Mouse (Mus musculus) B cell, adult 2 months (primary cell): Measurements from ENCODE around the gene Clec4a4.
"Not testable (repeated sequence)": the region's sequence is repeated elsewhere in the genome, so short reads cannot be mapped to it uniquely, and the experiment has no call there.

Experiments
- DNase-seq, 2 experiments: peaks; one replicate each; pipeline ENCODE4 v3.0.0; 2022

Gene Clec4a4

GRCm38 (mm10) chr6:122989876-122990437, at the start of gene Clec4a4:
Gene Clec4a4, plus strand, starts transcription at chr6:122990367.
- no peak for DNase-seq

- DNase-seq = no peak
Observed at GRCm38 (mm10) chr6:122946760-122947159, 43.4 kb upstream of the Clec4a4 start.

- DNase-seq = peak; percentile 62 to 66
Observed at GRCm38 (mm10) chr6:122952401-122952800, 37.8 kb upstream of the Clec4a4 start, which contains the start of gene Clec4a3. Gene Clec4a3, plus strand, starts transcription at chr6:122952515.

GRCm38 (mm10) chr6:122964562-122964961, 25.6 kb upstream of the Clec4a4 start:
- no peak for DNase-seq

GRCm38 (mm10) chr6:122969048-122969447, 21.1 kb upstream of the Clec4a4 start:
- no peak for DNase-seq

- DNase-seq = not testable (repeated sequence)
Observed at GRCm38 (mm10) chr6:123004696-123005095, 14.5 kb downstream of the Clec4a4 start.

GRCm38 (mm10) chr6:123005591-123005990, 15.4 kb downstream of the Clec4a4 start:
- peak; percentile 12 to 24 for DNase-seq

- DNase-seq = no peak
Observed at GRCm38 (mm10) chr6:123049742-123050372, 59.7 kb downstream of the Clec4a4 start, which contains the start of gene Clec4b1. Gene Clec4b1, plus strand, starts transcription at chr6:123049962.
